Mouse (Mus musculus) lung, adult 2 months (tissue): ENCODE data around the gene 2300002M23Rik.

ENCODE experiments used
- CTCF ChIP-seq: fragments of 200-500 bp; IDR thresholded peaks from 2 replicates; pipeline ENCODE4 v1.5.1; 2011; ENCODE audit warnings: mild to moderate bottlenecking, low read length, control low read depth; ENCODE audit not compliant: insufficient read depth
- POLR2A ChIP-seq: fragments of 200-500 bp; IDR thresholded peaks from 2 replicates; pipeline ENCODE4 v1.6.1; 2011; ENCODE audit warnings: low read depth, mild to moderate bottlenecking, control low read depth, low read length, borderline replicate concordance; ENCODE audit errors: extremely low read depth

DNA sequence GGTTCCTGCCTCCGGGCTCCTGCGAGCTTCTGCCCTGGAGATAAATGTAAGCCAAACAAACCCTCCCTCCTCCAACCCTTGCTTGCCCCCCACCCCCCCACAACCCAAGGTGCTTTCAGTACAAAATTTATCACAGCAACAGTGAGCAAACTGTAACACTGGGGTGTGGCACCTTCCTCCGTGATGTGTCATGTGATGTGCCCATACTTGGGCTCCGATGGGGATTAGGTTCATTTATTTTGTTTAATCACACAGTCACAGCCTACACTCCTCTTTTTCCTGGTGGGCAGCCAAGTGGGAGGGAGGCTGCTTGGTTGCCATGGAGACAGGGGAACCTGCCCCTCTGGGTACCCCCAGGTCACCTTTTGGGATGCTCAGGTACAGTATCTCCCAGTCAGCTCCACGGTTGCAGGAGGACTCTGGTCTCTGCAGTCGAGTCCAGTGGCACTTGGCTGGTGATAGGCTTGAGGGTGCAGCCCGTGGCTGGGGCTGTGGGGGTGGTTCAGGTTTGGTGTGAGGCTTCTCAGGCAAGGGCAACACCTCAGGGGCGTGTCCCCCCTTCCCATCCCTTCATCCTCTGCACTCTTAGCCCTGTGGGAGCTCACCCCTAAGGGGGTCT, 34.6 kb downstream of the 2300002M23Rik start:
- TF ChIP-seq CTCF = no peak
- TF ChIP-seq POLR2A = no peak
